Mouse (Mus musculus): ENCODE measurements around the gene Ankrd22. TPM values are rescaled to one million over a fixed set of nuclear protein-coding genes. Genes with fewer than 3 reads are reported as not detected.

Gene Ankrd22
- total and polyA plus RNA-seq, 3 experiments: 0.10 TPM; not detected in 2

DNA sequence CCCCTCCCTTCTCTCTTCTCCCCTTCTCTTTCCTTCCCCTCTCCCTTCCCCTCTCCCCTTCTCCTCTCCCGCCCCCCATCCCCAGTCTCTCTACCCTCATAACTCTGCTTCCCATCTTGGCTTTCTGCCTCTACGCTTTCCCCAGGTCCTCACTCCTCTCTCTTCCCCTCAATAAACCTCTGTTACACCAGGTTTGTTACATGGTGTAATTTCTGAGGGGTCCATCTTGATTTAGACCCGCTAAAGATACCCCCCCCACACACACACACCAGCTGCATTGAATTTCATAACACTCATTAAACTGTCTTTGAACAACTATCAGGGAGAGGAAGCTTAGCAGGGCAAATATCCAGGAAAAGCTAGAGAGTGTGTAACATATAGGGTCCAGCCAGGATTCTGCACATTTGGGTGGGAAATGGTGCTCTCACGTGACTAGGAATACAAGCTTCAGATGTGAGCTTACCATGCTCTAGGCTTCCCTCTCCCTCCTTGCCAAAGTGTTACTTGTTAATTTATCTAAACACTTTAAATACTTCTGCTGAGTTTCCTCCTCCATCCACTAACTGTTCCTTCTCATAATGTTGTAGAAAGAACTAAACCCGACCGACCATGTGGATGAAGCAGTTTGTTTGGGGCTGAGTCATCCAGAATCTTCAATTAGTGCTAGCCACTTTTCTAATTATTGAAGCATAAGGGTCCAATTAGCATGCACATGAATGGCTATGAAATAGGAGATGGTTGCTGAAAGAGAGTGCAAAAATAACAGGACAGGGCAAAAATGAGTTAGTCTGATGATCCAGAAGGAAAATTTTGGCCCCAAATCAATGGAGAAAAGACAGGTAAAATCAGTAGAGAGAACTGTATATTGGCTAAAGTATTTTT is 12.3 kb downstream of the Ankrd22 start:
- Histone ChIP-seq H3K4me3 (no peak overlapping the region), H3K9ac (ENCODE audit: low read depth, low read length) (no peak overlapping the region), H3K36me3 (ENCODE audit: control insufficient read depth, insufficient read depth, low read length) (no peaks in the 10 kb centered on the region), H3K4me1 (ENCODE audit: control insufficient read depth, insufficient read depth, low read length) (no peaks in the 10 kb centered on the region), H3K79me2 (replicated peaks; ENCODE audit: control insufficient read depth, insufficient read depth, low read length) (no peaks in the 10 kb centered on the region), H3K27ac (no peak overlapping the region), H3K27me3 (ENCODE audit: control insufficient read depth, insufficient read depth, low read length) (no peaks in the 10 kb centered on the region)
- TF ChIP-seq CTCF (IDR thresholded peaks at IDR 0.05) (no peak), EP300 (IDR thresholded peaks at IDR 0.05; ENCODE audit: insufficient read depth, low read depth, low read length) (no peak), POLR2A (IDR thresholded peaks at IDR 0.05; ENCODE audit: insufficient read depth, low read depth, low read length) (no peak)
- intact Hi-C loops (cut with DNase I): no loop called here
- no peak for DNase-seq
- WGBS: 68% methylated on average over 6 of the region's 6 CpGs

DNA sequence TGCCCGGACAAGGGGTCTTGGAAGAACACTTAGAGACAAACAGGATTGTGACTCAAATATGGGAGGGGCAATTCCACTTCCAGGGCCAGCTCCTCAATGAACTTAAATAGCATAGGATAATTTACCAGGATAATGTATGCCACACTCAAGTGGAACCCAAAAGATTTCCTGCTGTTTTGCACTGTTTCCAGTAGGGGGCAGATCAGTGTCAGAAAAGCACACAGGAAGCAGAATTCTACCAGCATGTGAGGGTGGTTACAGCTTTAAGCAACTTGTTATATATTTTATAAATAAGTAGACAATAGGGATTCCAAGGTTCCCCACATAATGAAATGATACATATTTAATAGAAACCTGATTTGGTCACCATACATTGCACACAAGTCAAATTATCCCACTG is 13.9 kb downstream of the Ankrd22 start:
- TF ChIP-seq CTCF (IDR thresholded peaks at IDR 0.05) (peak; percentile 79), POLR2A (IDR thresholded peaks at IDR 0.05; ENCODE audit: insufficient read depth, low read depth, low read length) (no peak)
- no peaks in the 10 kb centered on the region for H3K36me3 ChIP-seq (ENCODE audit: control insufficient read depth, insufficient read depth, low read length)
- no peak overlapping the region for H3K4me3 ChIP-seq
- 77% methylated on average over 1 of the region's 1 CpGs for WGBS
- H3K27ac ChIP-seq: no peak overlapping the region
- H3K4me1 ChIP-seq (ENCODE audit: control insufficient read depth, insufficient read depth, low read length): no peaks in the 10 kb centered on the region
- H3K9ac ChIP-seq (ENCODE audit: low read depth, low read length): no peak overlapping the region
- intact Hi-C loops (cut with DNase I): no loop called here
- no peak for DNase-seq
- H3K79me2 ChIP-seq (replicated peaks; ENCODE audit: control insufficient read depth, insufficient read depth, low read length): no peaks in the 10 kb centered on the region
- H3K27me3 ChIP-seq (ENCODE audit: control insufficient read depth, insufficient read depth, low read length): no peaks in the 10 kb centered on the region

DNA sequence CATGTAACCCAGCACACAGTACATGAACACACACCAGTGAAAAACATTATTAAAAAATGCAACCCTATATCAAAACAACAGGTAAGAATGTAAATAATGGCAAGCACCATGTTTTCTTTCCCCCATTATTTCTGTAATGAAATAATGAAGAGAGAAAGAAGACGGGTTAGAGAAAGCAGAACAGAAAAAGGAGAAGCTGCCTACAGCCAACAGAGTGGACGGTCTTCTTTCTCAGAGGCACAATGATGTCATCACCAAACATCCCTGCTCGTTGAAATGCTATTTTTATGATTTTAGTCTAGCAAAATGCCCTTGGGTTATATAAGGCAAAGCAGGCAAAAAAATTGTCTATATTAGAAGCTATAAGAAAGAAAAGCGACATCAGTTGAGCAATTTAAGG is 17.4 kb downstream of the Ankrd22 start:
- no peak for TF ChIP-seq POLR2A (IDR thresholded peaks at IDR 0.05; ENCODE audit: insufficient read depth, low read depth, low read length)
- TF ChIP-seq CTCF (IDR thresholded peaks at IDR 0.05): no peak
- no peak for TF ChIP-seq EP300 (IDR thresholded peaks at IDR 0.05; ENCODE audit: insufficient read depth, low read depth, low read length)
- DNase-seq: no peak
- no peak overlapping the region for H3K9ac ChIP-seq (ENCODE audit: low read depth, low read length)
- H3K4me3 ChIP-seq: no peak overlapping the region
- H3K27ac ChIP-seq: no peak overlapping the region
- no peaks in the 10 kb centered on the region for H3K79me2 ChIP-seq (replicated peaks; ENCODE audit: control insufficient read depth, insufficient read depth, low read length)
- no peaks in the 10 kb centered on the region for H3K4me1 ChIP-seq (ENCODE audit: control insufficient read depth, insufficient read depth, low read length)
- H3K36me3 ChIP-seq (ENCODE audit: control insufficient read depth, insufficient read depth, low read length): no peaks in the 10 kb centered on the region
- 56% methylated on average over 4 of the region's 4 CpGs for WGBS
- no peaks in the 10 kb centered on the region for H3K27me3 ChIP-seq (ENCODE audit: control insufficient read depth, insufficient read depth, low read length)
- intact Hi-C loops (cut with DNase I): no loop called here

DNA sequence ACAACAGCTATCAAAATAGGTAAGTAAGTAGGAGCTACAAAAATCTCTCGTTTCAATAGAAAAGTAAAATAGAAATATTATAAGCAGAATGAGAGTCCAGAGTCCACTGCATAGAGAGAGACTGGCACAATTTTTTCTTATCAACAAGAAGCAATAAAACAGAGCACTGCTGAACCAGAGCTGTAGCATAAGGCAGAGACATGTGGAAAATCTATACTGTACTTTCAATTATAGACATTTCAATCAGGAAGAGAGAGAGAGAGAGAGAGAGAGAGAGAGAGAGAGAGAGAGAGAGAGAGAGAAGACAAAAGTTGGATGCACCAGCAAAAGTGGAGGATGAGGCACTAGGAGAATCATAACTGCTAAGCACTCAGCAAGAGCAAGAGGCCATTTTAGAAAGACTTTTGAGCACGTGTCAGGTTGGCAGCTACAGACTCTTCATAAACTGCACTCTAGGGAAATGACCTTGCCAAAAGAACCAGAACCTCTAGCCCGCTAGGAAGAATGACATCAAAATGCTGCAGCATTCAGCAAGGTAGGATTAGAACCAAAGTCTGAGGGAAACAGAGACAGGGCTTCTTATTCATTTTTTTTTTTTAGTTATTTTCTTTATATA is 26.3 kb downstream of the Ankrd22 start:
- H3K9ac ChIP-seq (ENCODE audit: low read depth, low read length): no peak overlapping the region
- WGBS: 57% methylated on average over 3 of the region's 3 CpGs
- H3K27me3 ChIP-seq (ENCODE audit: control insufficient read depth, insufficient read depth, low read length): no peaks in the 10 kb centered on the region
- TF ChIP-seq EP300 (IDR thresholded peaks at IDR 0.05; ENCODE audit: insufficient read depth, low read depth, low read length) (no peak), CTCF (IDR thresholded peaks at IDR 0.05) (no peak), POLR2A (IDR thresholded peaks at IDR 0.05; ENCODE audit: insufficient read depth, low read depth, low read length) (no peak)
- H3K27ac ChIP-seq: no peak overlapping the region
- no peak overlapping the region for H3K4me3 ChIP-seq
- H3K36me3 ChIP-seq (ENCODE audit: control insufficient read depth, insufficient read depth, low read length): no peaks in the 10 kb centered on the region
- H3K4me1 ChIP-seq (ENCODE audit: control insufficient read depth, insufficient read depth, low read length): no peaks in the 10 kb centered on the region
- no peaks in the 10 kb centered on the region for H3K79me2 ChIP-seq (replicated peaks; ENCODE audit: control insufficient read depth, insufficient read depth, low read length)
- no peak for DNase-seq
- intact Hi-C loops (cut with DNase I): no loop called here

DNA sequence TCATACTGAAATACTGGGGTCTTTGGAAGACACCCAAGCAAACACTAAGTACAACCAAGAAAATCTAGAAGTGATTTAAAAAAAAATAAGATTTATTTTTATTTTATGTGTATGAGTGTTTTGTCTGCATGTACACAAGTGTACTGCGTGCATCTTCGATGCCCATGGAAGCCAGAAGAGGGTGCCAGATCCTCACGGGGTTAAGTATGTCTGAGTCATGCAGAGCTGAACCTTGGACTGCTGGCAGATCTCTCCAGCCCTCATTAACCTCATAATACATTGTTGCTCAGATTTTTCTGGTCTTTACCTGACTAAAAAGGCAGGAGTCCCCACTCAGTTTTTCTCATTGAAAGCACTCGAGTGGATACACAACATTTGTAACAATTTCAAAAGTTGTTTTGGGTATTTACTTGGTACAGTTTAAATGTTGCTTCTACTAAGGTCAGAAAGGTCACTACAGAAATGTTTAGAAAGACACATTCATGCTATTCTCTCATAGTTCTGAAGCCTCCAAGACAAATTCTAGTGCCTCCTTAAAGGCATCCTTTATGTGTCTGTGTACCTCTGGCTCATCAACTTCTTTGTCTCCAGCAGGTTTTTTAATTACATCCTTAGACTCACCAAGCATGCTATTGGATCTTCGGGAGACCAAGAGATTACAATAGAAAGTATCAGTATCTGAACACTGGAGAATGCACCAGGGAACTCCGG is 27.0 kb downstream of the Ankrd22 start:
- WGBS: 77% methylated on average over 6 of the region's 6 CpGs
- no peak overlapping the region for H3K9ac ChIP-seq (ENCODE audit: low read depth, low read length)
- intact Hi-C loops (cut with DNase I): no loop called here

More for the DNA sequence above, 27.0 kb downstream of the Ankrd22 start:
- Histone ChIP-seq H3K4me3 (no peak overlapping the region), H3K27me3 (ENCODE audit: control insufficient read depth, insufficient read depth, low read length) (no peaks in the 10 kb centered on the region), H3K27ac (no peak overlapping the region), H3K79me2 (replicated peaks; ENCODE audit: control insufficient read depth, insufficient read depth, low read length) (no peaks in the 10 kb centered on the region), H3K4me1 (ENCODE audit: control insufficient read depth, insufficient read depth, low read length) (no peaks in the 10 kb centered on the region), H3K36me3 (ENCODE audit: control insufficient read depth, insufficient read depth, low read length) (no peaks in the 10 kb centered on the region)
- TF ChIP-seq POLR2A (IDR thresholded peaks at IDR 0.05; ENCODE audit: insufficient read depth, low read depth, low read length): no peak
- DNase-seq: no peak
